Mouse (Mus musculus): ENCODE measurements around the gene Rangrf. TPM values are rescaled to one million over a fixed set of nuclear protein-coding genes. Genes with fewer than 3 reads are reported as not detected.
"Not testable (repeated sequence)": the region's sequence is repeated elsewhere in the genome, so short reads cannot be mapped to it uniquely, and the experiment has no call there.

Gene Rangrf
- polyA plus RNA-seq, 1 experiment from 2014 or later, result 32.3 TPM

DNA sequence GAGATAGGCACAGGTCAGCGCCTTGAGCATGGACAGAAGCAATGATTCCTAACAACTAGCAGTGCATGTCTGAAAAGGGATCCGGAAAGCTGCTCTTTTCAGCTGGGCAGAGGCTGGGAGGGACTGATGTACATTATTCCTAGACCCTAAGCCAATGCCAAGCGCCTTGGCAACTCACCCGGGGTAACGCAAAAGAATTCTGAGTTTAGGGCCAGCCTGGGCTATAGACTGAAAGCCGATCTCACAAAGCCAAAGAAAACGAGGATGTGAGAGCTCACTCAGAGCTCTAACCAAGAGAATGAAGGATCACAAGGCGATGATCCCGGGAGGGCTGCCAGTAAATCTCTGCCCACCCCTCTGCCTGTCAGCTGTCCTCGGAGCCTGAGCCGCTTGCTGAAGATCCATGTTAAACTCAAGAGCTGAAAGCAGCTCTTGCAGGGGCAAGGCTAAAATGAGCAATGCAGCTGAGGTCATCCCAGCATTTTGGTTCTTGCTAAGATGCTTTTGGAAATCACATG is 12.4 kb upstream of the Rangrf start:
- H3K9me3 ChIP-seq (ENCODE audit: control insufficient read depth, low read length), result no peaks in the 10 kb centered on the region
- no peak overlapping the region for H3K4me2 ChIP-seq (replicated peaks)
- H3K4me1 ChIP-seq (replicated peaks; ENCODE audit: control insufficient read depth, insufficient read depth, low read length), result no peaks in the 10 kb centered on the region
- H3K27ac ChIP-seq, result no peak overlapping the region
- H3K27me3 ChIP-seq (ENCODE audit: control insufficient read depth, insufficient read depth, low read length), result no peaks in the 10 kb centered on the region
- WGBS, result 79% methylated on average over 11 of the region's 11 CpGs
- DNase-seq (ENCODE audit: low spot score) (no peak), ATAC-seq (ENCODE audit: low FRiP score) (no peak)
- H3K4me3 ChIP-seq (replicated peaks; ENCODE audit: low read length), result no peak overlapping the region
- no peak overlapping the region for H3K9ac ChIP-seq
- H3K36me3 ChIP-seq (replicated peaks; ENCODE audit: control insufficient read depth, insufficient read depth), result peaks cover 67% of the 10 kb centered on the region

DNA sequence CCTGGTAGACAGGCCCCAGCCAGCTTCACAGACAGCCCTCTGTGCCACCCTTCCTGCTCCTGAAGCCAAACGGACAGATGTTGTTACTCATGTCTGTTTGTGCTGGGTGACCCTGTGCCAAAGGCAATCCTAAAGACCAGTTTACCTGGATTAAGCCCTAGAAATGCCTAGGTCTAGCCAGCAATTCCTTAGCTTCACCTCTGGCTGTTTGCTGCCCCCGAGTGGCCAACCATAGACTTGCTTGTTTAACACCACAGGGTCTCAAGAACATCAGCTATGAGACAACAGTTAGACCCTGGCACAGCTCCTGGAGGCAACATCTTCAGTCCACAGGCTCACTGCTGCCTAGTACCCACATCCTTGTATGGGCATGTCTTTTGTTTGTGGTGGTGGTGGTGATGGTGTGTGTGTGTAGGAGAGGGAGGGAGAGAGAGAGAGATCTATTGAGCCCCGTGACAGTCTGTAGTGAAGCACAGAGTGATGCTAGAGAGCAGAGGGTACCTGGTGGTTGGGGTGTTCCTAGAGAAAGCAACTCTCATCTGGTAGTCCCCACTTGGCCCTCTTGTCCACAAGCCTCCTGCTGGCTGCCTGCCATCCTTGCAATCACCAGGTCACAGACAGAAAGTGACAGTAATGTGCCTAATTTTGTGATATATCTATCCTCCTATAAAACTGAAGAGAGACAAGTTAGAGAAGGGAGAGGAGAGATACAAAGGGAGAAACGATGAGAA is 7.8 kb upstream of the Rangrf start:
- H3K9ac ChIP-seq, result no peak overlapping the region
- H3K4me1 ChIP-seq (replicated peaks; ENCODE audit: control insufficient read depth, insufficient read depth, low read length), result no peaks in the 10 kb centered on the region
- WGBS, result 42% methylated on average over 4 of the region's 4 CpGs
- DNase-seq (ENCODE audit: low spot score) (peak; percentile 84), ATAC-seq (ENCODE audit: low FRiP score) (peak; percentile 21; the same call in 1 of the 2 replicates)
- H3K36me3 ChIP-seq (replicated peaks; ENCODE audit: control insufficient read depth, insufficient read depth), result peaks cover 21% of the 10 kb centered on the region
- H3K4me3 ChIP-seq (replicated peaks; ENCODE audit: low read length), result no peak overlapping the region
- H3K27ac ChIP-seq, result no peak overlapping the region
- no peaks in the 10 kb centered on the region for H3K9me3 ChIP-seq (ENCODE audit: control insufficient read depth, low read length)
- no peaks in the 10 kb centered on the region for H3K27me3 ChIP-seq (ENCODE audit: control insufficient read depth, insufficient read depth, low read length)
- H3K4me2 ChIP-seq (replicated peaks), result no peak overlapping the region

DNA sequence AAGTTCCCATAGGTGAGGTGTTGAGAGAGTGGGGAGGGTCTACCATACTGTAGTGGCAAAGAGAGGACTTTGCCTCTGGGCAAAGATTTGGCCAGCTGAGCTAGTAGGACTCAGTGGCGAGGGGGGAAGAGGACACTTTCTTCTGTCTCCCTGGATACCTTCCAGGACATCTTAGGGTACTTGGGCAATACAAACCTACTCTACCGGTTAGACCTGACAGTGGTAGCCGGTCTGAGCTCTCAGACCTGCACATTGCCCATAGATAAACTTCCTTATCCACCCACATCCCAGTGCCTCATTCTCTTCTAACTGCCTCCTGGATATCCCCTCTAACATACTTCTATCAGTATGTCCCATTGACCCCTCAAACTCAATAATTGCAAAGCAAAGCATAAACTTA is 5.9 kb upstream of the Rangrf start:
- 72% methylated on average over 3 of the region's 3 CpGs for whole genome bisulfite sequencing

DNA sequence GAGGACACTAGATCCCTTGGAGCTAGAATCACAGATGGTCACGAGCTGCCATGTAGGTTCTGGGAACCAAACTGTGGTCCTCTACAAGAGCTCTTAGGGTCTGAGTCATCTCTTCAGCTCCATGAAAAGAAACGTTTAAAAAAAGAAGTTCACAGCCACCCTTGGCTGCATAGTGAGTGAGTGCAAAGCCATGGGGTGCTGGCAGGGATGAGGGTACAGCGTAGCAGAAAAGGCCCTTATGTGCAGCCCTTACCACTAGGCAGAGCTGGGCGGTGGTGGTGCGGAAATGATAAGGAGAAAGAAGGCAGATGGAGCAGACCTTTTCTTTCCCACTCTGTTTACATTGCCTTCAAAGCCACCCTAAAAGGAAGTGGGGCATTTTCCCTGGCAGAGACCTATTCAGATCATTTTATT is 4.3 kb upstream of the Rangrf start:
- WGBS, result 73% methylated on average over 5 of the region's 5 CpGs
- Histone ChIP-seq H3K36me3 (replicated peaks; ENCODE audit: control insufficient read depth, insufficient read depth) (no peaks in the 10 kb centered on the region), H3K9me3 (ENCODE audit: control insufficient read depth, low read length) (no peaks in the 10 kb centered on the region), H3K9ac (no peak overlapping the region), H3K4me3 (replicated peaks; ENCODE audit: low read length) (no peak overlapping the region), H3K27me3 (ENCODE audit: control insufficient read depth, insufficient read depth, low read length) (no peaks in the 10 kb centered on the region), H3K27ac (no peak overlapping the region), H3K4me1 (replicated peaks; ENCODE audit: control insufficient read depth, insufficient read depth, low read length) (no peaks in the 10 kb centered on the region), H3K4me2 (replicated peaks) (no peak overlapping the region)
- ATAC-seq (ENCODE audit: low FRiP score), result no peak
- no peak for DNase-seq (ENCODE audit: low spot score)

More for the DNA sequence above, 5.9 kb upstream of the Rangrf start:
- DNase-seq (ENCODE audit: low spot score) (no peak), ATAC-seq (ENCODE audit: low FRiP score) (no peak)
- Histone ChIP-seq H3K27ac (no peak overlapping the region), H3K9me3 (ENCODE audit: control insufficient read depth, low read length) (no peaks in the 10 kb centered on the region), H3K4me1 (replicated peaks; ENCODE audit: control insufficient read depth, insufficient read depth, low read length) (no peaks in the 10 kb centered on the region), H3K9ac (no peak overlapping the region), H3K27me3 (ENCODE audit: control insufficient read depth, insufficient read depth, low read length) (no peaks in the 10 kb centered on the region), H3K4me3 (replicated peaks; ENCODE audit: low read length) (no peak overlapping the region), H3K36me3 (replicated peaks; ENCODE audit: control insufficient read depth, insufficient read depth) (peaks cover 8% of the 10 kb centered on the region; the same call in 1 of the 2 replicates), H3K4me2 (replicated peaks) (no peak overlapping the region)

DNA sequence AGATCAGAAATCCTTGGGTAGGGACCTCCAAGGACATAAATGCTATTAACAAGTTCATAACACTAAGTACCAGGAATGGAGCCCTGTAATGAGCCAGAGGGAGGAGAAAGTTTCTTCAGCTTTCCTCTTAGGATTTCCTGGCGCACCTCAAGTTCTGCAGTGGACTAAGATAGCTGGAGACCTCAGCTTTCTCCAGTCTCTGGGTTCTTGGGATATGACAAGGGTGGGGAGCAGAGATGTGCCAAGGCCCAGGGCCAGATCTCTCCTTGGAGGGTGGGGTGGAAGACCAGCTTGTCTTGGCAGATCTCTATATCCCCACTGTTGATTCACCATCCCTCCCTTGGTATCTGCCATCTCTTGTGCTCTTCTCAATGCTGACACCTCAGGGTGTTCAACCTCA is 616 bp upstream of the Rangrf start:
- H3K4me3 ChIP-seq (replicated peaks; ENCODE audit: low read length), result no peak overlapping the region
- H3K9ac ChIP-seq, result no peak overlapping the region
- peaks cover 6% of the 10 kb centered on the region; the same call in 1 of the 2 replicates for H3K4me1 ChIP-seq (replicated peaks; ENCODE audit: control insufficient read depth, insufficient read depth, low read length)
- WGBS, result 89% methylated on average over 1 of the region's 1 CpGs
- DNase-seq (ENCODE audit: low spot score) (no peak), ATAC-seq (ENCODE audit: low FRiP score) (no peak)
- no peak overlapping the region for H3K4me2 ChIP-seq (replicated peaks)
- H3K9me3 ChIP-seq (ENCODE audit: control insufficient read depth, low read length), result no peaks in the 10 kb centered on the region
- no peaks in the 10 kb centered on the region for H3K36me3 ChIP-seq (replicated peaks; ENCODE audit: control insufficient read depth, insufficient read depth)
- no peaks in the 10 kb centered on the region for H3K27me3 ChIP-seq (ENCODE audit: control insufficient read depth, insufficient read depth, low read length)
- H3K27ac ChIP-seq, result no peak overlapping the region

DNA sequence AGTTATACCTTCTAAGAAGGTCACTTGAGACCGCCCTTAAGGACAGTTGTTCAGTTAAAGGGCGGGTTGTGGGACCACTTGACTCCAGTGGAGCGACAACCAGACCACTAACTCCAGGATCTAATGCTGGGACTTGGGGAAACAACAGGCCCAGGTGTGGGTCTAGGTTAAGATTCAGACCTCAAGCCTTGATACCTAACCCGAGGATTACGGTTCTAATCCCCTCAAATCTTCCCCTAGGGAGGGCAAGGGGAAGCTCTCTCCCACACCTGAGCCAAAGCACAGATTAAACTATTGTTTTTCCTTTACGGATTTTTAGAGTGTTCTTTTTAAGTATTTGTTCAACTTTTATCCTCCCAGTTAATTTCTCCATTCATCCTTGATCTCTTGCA is 930 bp downstream of the Rangrf start:
- WGBS, result 31% methylated on average over 6 of the region's 6 CpGs
- Histone ChIP-seq H3K27ac (no peak overlapping the region), H3K4me2 (replicated peaks) (peak overlapping the region; percentile 69), H3K9ac (peak overlapping the region; percentile 40; the same call in 1 of the 2 replicates), H3K27me3 (ENCODE audit: control insufficient read depth, insufficient read depth, low read length) (no peaks in the 10 kb centered on the region), H3K4me1 (replicated peaks; ENCODE audit: control insufficient read depth, insufficient read depth, low read length) (peaks cover 6% of the 10 kb centered on the region; the same call in 1 of the 2 replicates), H3K4me3 (replicated peaks; ENCODE audit: low read length) (peak overlapping the region; percentile 38), H3K36me3 (replicated peaks; ENCODE audit: control insufficient read depth, insufficient read depth) (no peaks in the 10 kb centered on the region), H3K9me3 (ENCODE audit: control insufficient read depth, low read length) (no peaks in the 10 kb centered on the region)
- DNase-seq (ENCODE audit: low spot score) (no peak), ATAC-seq (ENCODE audit: low FRiP score) (no peak)

DNA sequence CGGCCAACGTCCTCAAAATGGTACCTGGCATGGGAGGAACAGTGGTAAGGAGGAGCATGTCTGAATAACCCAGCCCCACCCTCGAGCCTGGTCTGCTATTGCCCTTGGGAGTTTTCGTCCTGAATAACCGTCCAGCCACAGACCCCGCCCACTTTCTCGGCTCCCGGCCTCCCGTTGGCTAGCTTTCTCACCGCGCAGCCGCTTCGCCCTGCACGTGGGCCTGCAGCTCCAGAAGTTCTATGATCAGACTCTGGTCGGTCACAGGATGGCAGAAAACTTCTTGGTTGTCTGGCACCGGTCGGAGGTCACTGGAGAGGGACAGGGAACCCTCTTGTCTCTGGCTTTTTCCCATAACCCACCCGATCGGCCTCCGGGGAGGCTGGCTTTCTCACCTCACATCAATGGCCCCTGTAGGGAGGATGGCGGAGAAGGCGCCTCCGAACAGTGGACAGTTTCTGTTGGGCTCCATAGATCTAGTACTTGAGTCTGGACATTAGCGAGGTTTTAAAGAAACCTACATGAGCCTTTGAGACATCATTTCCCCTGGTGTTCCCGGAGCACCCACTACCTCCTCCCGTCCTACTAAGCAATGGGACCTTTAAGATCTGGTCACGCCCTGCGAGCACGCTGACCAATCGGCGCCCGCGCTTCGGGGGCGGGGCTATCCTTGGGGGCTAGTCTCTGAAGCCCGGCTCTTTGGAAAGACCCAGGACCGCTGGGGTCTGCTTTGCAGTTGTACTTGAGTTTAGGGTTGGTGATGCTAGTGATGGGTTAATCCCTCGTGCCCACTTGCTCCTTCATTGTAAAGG is 1.5 kb downstream of the Rangrf start:
- Histone ChIP-seq H3K9ac (peak overlapping the region; percentile 40), H3K4me2 (replicated peaks) (peak overlapping the region; percentile 69), H3K4me3 (replicated peaks; ENCODE audit: low read length) (peak overlapping the region; percentile 38), H3K4me1 (replicated peaks; ENCODE audit: control insufficient read depth, insufficient read depth, low read length) (peaks cover 11% of the 10 kb centered on the region; the same call in 1 of the 2 replicates)
- H3K27me3 ChIP-seq (ENCODE audit: control insufficient read depth, insufficient read depth, low read length); H3K36me3 ChIP-seq (replicated peaks; ENCODE audit: control insufficient read depth, insufficient read depth); H3K9me3 ChIP-seq (ENCODE audit: control insufficient read depth, low read length); H3K27ac ChIP-seq: not testable (repeated sequence)
- WGBS, result under 1% methylated on average over 37 of the region's 38 CpGs
- ATAC-seq (ENCODE audit: low FRiP score) (peak; percentile 88), DNase-seq (ENCODE audit: low spot score) (peak; percentile 78)

DNA sequence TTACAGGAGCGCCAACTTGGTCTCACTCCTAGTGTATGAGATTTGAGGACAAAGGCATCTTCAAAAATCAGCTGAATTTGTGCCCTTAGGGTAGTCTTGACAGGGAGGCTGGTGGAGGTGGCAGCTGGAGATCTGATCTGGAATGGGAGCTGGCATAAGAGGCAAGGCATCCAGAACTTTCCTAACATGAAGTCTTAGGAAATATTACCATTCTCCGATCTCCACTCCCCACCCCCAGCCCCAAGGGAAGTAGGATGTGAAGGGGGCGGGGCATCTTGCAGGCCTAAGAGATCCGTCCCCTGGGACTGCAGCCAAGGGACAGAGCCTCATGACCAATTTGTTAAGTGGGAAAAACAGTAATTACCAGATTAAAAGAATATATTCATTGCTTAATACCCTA is 4.8 kb downstream of the Rangrf start:
- Histone ChIP-seq H3K4me3 (replicated peaks; ENCODE audit: low read length) (no peak overlapping the region), H3K36me3 (replicated peaks; ENCODE audit: control insufficient read depth, insufficient read depth) (no peaks in the 10 kb centered on the region), H3K27me3 (ENCODE audit: control insufficient read depth, insufficient read depth, low read length) (no peaks in the 10 kb centered on the region), H3K9me3 (ENCODE audit: control insufficient read depth, low read length) (no peaks in the 10 kb centered on the region), H3K9ac (no peak overlapping the region), H3K27ac (no peak overlapping the region), H3K4me2 (replicated peaks) (no peak overlapping the region), H3K4me1 (replicated peaks; ENCODE audit: control insufficient read depth, insufficient read depth, low read length) (peaks cover 18% of the 10 kb centered on the region; the same call in 1 of the 2 replicates)
- WGBS, result 82% methylated on average over 4 of the region's 4 CpGs
- ATAC-seq (ENCODE audit: low FRiP score) (no peak), DNase-seq (ENCODE audit: low spot score) (no peak)

DNA sequence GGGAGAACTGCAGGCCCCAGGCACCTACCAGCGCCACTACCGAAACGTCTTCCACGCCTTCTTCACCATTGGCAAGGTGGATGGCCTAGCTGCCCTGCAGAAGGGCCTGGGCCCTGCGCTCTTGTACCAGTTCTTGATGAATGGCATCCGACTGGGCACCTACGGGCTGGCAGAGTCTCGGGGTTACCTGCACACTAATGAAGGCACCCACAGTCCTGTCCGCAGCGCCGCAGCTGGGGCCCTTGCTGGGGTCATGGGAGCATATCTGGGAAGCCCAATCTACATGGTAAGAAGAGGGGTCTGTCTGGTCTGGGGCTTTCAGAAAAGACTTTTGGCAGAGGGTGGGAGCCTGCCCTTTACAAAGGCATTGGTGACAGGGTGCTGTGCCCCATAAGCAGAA is 6.2 kb downstream of the Rangrf start:
- H3K4me3 ChIP-seq (replicated peaks; ENCODE audit: low read length), result no peak overlapping the region
- H3K9ac ChIP-seq, result no peak overlapping the region; the same call in 1 of the 2 replicates
- no peaks in the 10 kb centered on the region for H3K9me3 ChIP-seq (ENCODE audit: control insufficient read depth, low read length)
- no peak overlapping the region; the same call in 1 of the 2 replicates for H3K4me2 ChIP-seq (replicated peaks)
- no peak for ATAC-seq (ENCODE audit: low FRiP score)
- H3K27me3 ChIP-seq (ENCODE audit: control insufficient read depth, insufficient read depth, low read length), result no peaks in the 10 kb centered on the region
- H3K36me3 ChIP-seq (replicated peaks; ENCODE audit: control insufficient read depth, insufficient read depth), result no peaks in the 10 kb centered on the region
- DNase-seq (ENCODE audit: low spot score), result no peak
- 84% methylated on average over 11 of the region's 11 CpGs for WGBS
- H3K4me1 ChIP-seq (replicated peaks; ENCODE audit: control insufficient read depth, insufficient read depth, low read length), result peaks cover 18% of the 10 kb centered on the region; the same call in 1 of the 2 replicates
- H3K27ac ChIP-seq, result no peak overlapping the region

Data from hindbrain, embryonic 14.5 days (tissue).